Mouse (Mus musculus) kidney, postnatal 0 days (tissue): Measurements from ENCODE around the gene Nav3. TPM values are rescaled to one million over a fixed set of nuclear protein-coding genes. Genes with fewer than 3 reads are reported as not detected.

Source experiments
- ATAC-seq: fragments of 200-750 bp; cut with Nextera tagmentation; replicated peaks from 2 replicates; pipeline ENCODE4 v1.8.0; 2017; ENCODE audit warnings: low read depth, moderate number of reproducible peaks, moderate TSS enrichment, moderate library complexity; ENCODE audit not compliant: low FRiP score
- DNase-seq: peaks from one replicate; pipeline ENCODE4 v3.0.0-alpha.2; 2016; ENCODE audit warnings: low spot score
- H3K27ac ChIP-seq: fragments of 300-500 bp; sonication (generic); 2 replicates; pipeline ENCODE4 v1.5.1; 2014; ENCODE audit warnings: mild to moderate bottlenecking
- H3K27me3 ChIP-seq: fragments of 300-500 bp; sonication (generic); 2 replicates; pipeline ENCODE4 v1.6.1; 2014; ENCODE audit warnings: low read length, mixed read lengths; ENCODE audit not compliant: insufficient read depth
- H3K36me3 ChIP-seq: fragments of 300-500 bp; sonication (generic); 2 replicates; pipeline ENCODE4 v1.6.1; 2014; ENCODE audit warnings: low read length, mixed read lengths; ENCODE audit not compliant: insufficient read depth
- H3K4me1 ChIP-seq: fragments of 300-500 bp; sonication (generic); replicated peaks from 2 replicates; pipeline ENCODE4 v1.6.1; 2014; ENCODE audit warnings: antibody characterized with exemption, low read length, mixed read lengths; ENCODE audit not compliant: insufficient read depth
- H3K4me2 ChIP-seq: fragments of 300-500 bp; sonication (generic); 2 replicates; pipeline ENCODE4 v1.6.1; 2014; ENCODE audit warnings: mild to moderate bottlenecking, low read length, moderate library complexity, mixed read lengths
- H3K4me3 ChIP-seq: fragments of 300-500 bp; sonication (generic); replicated peaks from 2 replicates; pipeline ENCODE4 v1.5.1; 2014; ENCODE audit warnings: low read depth, low read length
- H3K9ac ChIP-seq: fragments of 300-500 bp; sonication (generic); 2 replicates; pipeline ENCODE4 v1.6.1; 2014; ENCODE audit warnings: low read depth, low read length
- H3K9me3 ChIP-seq: fragments of 300-500 bp; sonication (generic); replicated peaks from 2 replicates; pipeline ENCODE4 v1.6.1; 2016; ENCODE audit warnings: low read length, inconsistent platforms, mixed read lengths
- CTCF ChIP-seq: IDR thresholded peaks from 2 replicates; pipeline ENCODE4 v1.5.1; 2016; ENCODE audit warnings: antibody characterized with exemption, low read depth, mild to moderate bottlenecking, moderate library complexity
- WGBS: fragments of 180-500 bp; shearing (Covaris S2); extraction: QIAGEN DNeasy Blood & Tissue Kit; methylation state at CpG from one replicate; pipeline ENCODE4 v1.1.7; 2014; 5-methylcytosine and 5-hydroxymethylcytosine counted together
- polyA plus RNA-seq: library from polyadenylated mRNA; unstranded; fragments of >200 nt; fragmentation: Nextera tagmentation; extraction: Ambion mirVana; gene quantifications from 2 replicates; pipeline ENCODE4 v1.2.1, GENCODE M21; 2015

Nav3 gene
- polyA plus RNA-seq, 1 experiment from 2014 or later: 6.0 TPM

DNA sequence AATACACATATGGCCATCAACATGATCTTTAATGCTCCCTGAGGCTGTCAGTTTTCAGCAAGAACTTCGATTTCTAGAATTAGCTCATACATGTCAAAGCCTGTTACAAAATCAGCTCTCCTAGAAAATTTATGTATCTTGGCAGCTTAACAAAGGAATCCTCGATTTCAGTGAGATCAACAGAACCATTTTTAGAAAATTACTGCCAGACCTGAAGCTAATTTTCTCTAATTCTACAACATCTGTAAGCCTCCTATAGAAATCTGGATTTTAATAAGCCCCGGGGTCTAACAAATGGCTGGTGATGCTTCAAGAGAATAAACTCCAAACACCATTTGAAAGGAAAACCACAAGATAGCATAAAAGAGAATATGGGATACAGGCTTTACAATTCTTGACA is 659.0 kb downstream of the Nav3 start:
- no peak for ATAC-seq
- Histone ChIP-seq H3K4me3 (no peak overlapping the region), H3K9ac (no peak overlapping the region), H3K4me2 (no peak overlapping the region), H3K9me3 (no peaks in the 10 kb centered on the region), H3K27ac (no peak overlapping the region), H3K4me1 (no peaks in the 10 kb centered on the region), H3K27me3 (no peaks in the 10 kb centered on the region), H3K36me3 (no peaks in the 10 kb centered on the region)
- no peak for TF ChIP-seq CTCF
- no peak for DNase-seq
- WGBS: 60% methylated on average over 3 of the region's 3 CpGs

DNA sequence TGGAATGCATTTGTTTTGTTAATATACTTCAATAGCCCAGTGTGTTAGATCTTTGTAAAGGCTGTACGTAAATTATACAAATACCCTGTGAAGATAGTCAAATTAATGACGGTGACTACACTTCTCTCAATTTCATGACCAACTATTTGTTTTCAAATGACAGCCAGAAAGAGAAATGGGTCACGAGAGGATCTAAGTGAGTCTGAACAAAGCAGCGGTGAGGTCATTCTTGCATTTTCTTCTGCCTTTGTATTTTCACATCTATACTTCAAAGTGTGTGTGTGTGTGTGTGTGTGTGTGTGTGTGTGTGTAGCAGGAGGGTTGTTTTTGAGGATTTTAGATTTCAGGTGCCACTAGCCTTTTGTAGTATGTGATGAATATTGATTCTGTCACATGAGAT is 662.5 kb downstream of the Nav3 start:
- Histone ChIP-seq H3K36me3 (no peaks in the 10 kb centered on the region), H3K9me3 (no peaks in the 10 kb centered on the region), H3K4me1 (no peaks in the 10 kb centered on the region), H3K27me3 (no peaks in the 10 kb centered on the region), H3K4me3 (no peak overlapping the region), H3K4me2 (no peak overlapping the region), H3K27ac (no peak overlapping the region), H3K9ac (no peak overlapping the region)
- WGBS: 66% methylated on average over 4 of the region's 4 CpGs
- no peak for TF ChIP-seq CTCF
- no peak for ATAC-seq
- no peak for DNase-seq

DNA sequence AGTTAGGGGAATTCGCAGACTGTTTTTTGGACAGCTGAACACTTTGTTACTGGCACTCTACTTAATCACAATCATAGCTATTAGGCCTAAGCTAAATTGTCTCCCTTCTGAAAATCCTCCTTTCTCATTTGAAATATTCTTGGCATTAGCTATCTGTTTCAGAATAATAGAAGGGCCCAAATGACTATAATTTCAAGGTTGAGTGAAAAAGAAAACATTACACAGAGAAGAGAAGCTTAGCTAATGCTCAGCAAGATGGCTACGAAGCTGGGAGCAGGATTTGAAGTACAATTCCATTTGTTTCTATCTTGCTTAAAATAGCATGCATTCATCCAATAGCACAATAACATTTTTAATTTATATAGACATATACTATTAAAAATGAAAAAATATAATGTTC is 667.3 kb downstream of the Nav3 start:
- Histone ChIP-seq H3K4me3 (no peak overlapping the region), H3K4me2 (no peak overlapping the region), H3K27me3 (no peaks in the 10 kb centered on the region), H3K27ac (no peak overlapping the region), H3K36me3 (no peaks in the 10 kb centered on the region), H3K9me3 (no peaks in the 10 kb centered on the region), H3K4me1 (no peaks in the 10 kb centered on the region), H3K9ac (no peak overlapping the region)
- WGBS: 75% methylated on average over 2 of the region's 2 CpGs
- no peak for TF ChIP-seq CTCF
- DNase-seq (no peak), ATAC-seq (no peak)

DNA sequence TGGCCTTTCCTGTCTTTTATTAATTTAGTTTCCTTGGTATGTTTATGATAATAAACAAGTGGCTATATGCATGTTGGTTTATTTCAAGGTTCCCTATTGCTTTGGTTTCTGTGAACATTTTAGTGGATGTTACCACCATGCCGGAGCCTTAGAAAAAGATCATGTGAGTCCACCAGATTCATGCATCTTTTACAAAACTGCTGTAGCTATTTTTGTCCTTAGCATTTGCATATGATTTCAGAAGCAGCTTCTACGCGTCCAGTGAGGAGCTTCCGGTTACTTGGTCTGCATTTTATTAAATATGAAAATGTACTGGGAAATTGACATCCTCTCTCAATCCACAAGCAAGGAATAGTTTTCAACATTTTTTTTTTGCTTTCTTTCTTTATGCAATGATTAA is 676.9 kb downstream of the Nav3 start:
- no peaks in the 10 kb centered on the region for H3K36me3 ChIP-seq
- no peak overlapping the region for H3K4me2 ChIP-seq
- H3K27me3 ChIP-seq: no peaks in the 10 kb centered on the region
- H3K9me3 ChIP-seq: no peaks in the 10 kb centered on the region
- WGBS: 97% methylated on average over 4 of the region's 4 CpGs
- DNase-seq (no peak), ATAC-seq (no peak)
- H3K4me3 ChIP-seq: no peak overlapping the region
- no peak overlapping the region for H3K27ac ChIP-seq
- no peak overlapping the region for H3K9ac ChIP-seq
- no peak for TF ChIP-seq CTCF
- no peaks in the 10 kb centered on the region for H3K4me1 ChIP-seq

DNA sequence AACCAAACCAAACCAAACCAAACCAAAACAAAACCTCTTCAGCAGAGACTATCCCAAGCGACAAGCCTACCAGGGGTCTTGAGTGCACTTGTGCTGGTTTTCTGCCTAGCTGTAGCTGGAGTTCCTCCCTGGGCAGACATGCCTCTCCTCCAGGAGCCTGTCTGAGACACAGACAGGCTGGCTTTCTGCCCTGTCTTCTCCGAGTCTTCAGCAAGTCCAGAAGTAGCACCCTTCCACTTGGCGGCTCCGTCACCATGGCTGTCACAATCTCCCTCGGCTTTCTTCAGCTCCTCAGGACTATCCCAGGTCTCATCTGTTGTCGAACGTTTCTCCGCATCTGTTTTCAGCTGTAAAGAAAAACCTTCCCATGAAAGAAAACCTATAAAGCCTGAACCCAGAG is 686.9 kb downstream of the Nav3 start:
- Histone ChIP-seq H3K4me3 (no peak overlapping the region), H3K4me2 (no peak overlapping the region), H3K9ac (no peak overlapping the region), H3K27me3 (no peaks in the 10 kb centered on the region), H3K4me1 (no peaks in the 10 kb centered on the region), H3K9me3 (no peaks in the 10 kb centered on the region), H3K27ac (no peak overlapping the region), H3K36me3 (no peaks in the 10 kb centered on the region)
- no peak for DNase-seq
- no peak for TF ChIP-seq CTCF
- WGBS: 83% methylated on average over 8 of the region's 8 CpGs
- no peak for ATAC-seq

DNA sequence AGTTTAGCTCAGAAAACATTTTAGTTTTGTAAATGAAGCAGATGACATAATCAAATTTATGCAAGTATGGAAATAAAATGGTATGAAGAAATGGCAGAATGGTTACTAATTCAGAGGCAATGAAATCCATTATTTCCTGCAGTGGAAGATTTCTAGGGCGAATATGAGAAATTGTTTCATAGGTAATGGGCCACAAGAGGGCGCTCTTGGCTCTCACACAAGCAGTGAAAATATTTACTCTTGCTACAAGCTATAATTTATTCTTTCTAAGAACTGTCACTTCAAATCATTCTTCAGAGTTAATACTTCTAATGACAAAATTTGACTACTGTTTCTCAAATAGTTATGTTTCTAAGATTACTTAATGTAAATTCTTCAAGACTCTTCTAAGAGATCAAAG is 690.4 kb downstream of the Nav3 start:
- no peaks in the 10 kb centered on the region for H3K9me3 ChIP-seq
- H3K4me2 ChIP-seq: no peak overlapping the region
- WGBS: 5% methylated on average over 2 of the region's 2 CpGs
- no peak for ATAC-seq
- H3K27me3 ChIP-seq: no peaks in the 10 kb centered on the region
- no peak overlapping the region for H3K4me3 ChIP-seq
- H3K4me1 ChIP-seq: no peaks in the 10 kb centered on the region
- H3K27ac ChIP-seq: no peak overlapping the region
- no peak overlapping the region for H3K9ac ChIP-seq
- DNase-seq: peak; percentile 82
- H3K36me3 ChIP-seq: no peaks in the 10 kb centered on the region
- TF ChIP-seq CTCF: peak; percentile 88

DNA sequence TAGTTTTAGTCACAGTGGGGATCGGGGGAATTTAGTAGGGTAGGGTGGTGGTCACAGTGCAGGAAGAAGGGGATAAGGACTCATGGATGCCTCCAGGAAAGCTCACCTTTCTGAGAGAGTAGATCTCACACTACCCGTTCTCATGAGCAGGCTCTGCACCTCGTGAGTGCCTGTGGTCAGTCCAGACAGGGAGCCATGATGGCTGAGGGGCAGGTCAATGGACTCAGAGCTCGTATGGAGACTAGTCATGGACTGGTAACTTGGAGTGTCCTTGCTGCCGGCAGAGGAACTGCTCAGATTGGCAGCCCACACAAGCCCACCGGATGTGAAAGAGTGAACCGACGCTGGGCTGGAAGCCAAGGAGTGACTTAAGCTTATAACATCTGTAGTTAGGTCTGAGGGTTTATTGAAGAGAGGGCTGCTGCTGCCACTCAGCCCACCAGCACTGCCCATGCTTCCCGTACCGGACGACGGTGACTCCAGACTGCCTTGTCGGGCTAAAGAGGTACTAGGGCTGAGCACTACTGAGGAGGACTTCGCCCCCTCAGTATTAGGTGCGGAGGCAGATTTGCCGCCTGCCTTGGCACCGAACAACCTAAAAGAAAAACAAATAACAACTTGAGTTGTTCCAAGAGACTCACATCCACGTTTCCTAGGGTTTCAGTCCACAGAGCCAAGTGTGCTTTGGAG is 691.4 kb downstream of the Nav3 start:
- TF ChIP-seq CTCF: no peak
- Histone ChIP-seq H3K9ac (no peak overlapping the region), H3K4me1 (no peaks in the 10 kb centered on the region), H3K27ac (no peak overlapping the region), H3K4me2 (no peak overlapping the region), H3K36me3 (no peaks in the 10 kb centered on the region), H3K27me3 (no peaks in the 10 kb centered on the region), H3K9me3 (no peaks in the 10 kb centered on the region), H3K4me3 (no peak overlapping the region)
- ATAC-seq (no peak), DNase-seq (no peak)
- WGBS: 69% methylated on average over 18 of the region's 18 CpGs
